Mouse (Mus musculus): ENCODE data around the gene Cabcoco1. TPM values are rescaled to one million over a fixed set of nuclear protein-coding genes. Genes with fewer than 3 reads are reported as not detected.

Cabcoco1 gene
- polyA plus RNA-seq, 1 experiment from 2014 or later = 0.80 TPM

- no peaks in the 10 kb centered on the region for H3K27me3 ChIP-seq (ENCODE audit: control insufficient read depth, insufficient read depth, low read length)
- no peak overlapping the region for H3K4me2 ChIP-seq (replicated peaks; ENCODE audit: low read depth, low read length)
- DNase-seq (ENCODE audit: low spot score) = no peak
- 83% methylated on average over 11 of the region's 11 CpGs for WGBS
- no peak for ATAC-seq (ENCODE audit: low FRiP score)
- H3K4me3 ChIP-seq (ENCODE audit: low read depth, low read length) = no peak overlapping the region
- no peaks in the 10 kb centered on the region for H3K4me1 ChIP-seq (replicated peaks; ENCODE audit: control insufficient read depth, insufficient read depth, low read length)
- H3K36me3 ChIP-seq (ENCODE audit: control insufficient read depth, insufficient read depth, low read length) = no peaks in the 10 kb centered on the region
- no peaks in the 10 kb centered on the region for H3K9me3 ChIP-seq (ENCODE audit: control insufficient read depth, low read length)
- H3K27ac ChIP-seq (ENCODE audit: low read depth, low read length) = no peak overlapping the region
- H3K9ac ChIP-seq (ENCODE audit: low read depth, low read length) = no peak overlapping the region
Measured at GRCm38 (mm10) chr10:68491557-68491956, 50.1 kb downstream of the Cabcoco1 start.

GRCm38 (mm10) chr10:68490781-68491180, 50.9 kb downstream of the Cabcoco1 start:
- H3K27ac ChIP-seq (ENCODE audit: low read depth, low read length) = no peak overlapping the region
- no peaks in the 10 kb centered on the region for H3K36me3 ChIP-seq (ENCODE audit: control insufficient read depth, insufficient read depth, low read length)
- no peaks in the 10 kb centered on the region for H3K27me3 ChIP-seq (ENCODE audit: control insufficient read depth, insufficient read depth, low read length)
- no peaks in the 10 kb centered on the region for H3K9me3 ChIP-seq (ENCODE audit: control insufficient read depth, low read length)
- WGBS = 72% methylated on average over 6 of the region's 6 CpGs
- H3K4me2 ChIP-seq (replicated peaks; ENCODE audit: low read depth, low read length) = no peak overlapping the region
- H3K9ac ChIP-seq (ENCODE audit: low read depth, low read length) = no peak overlapping the region
- no peak overlapping the region for H3K4me3 ChIP-seq (ENCODE audit: low read depth, low read length)
- ATAC-seq (ENCODE audit: low FRiP score) (no peak), DNase-seq (ENCODE audit: low spot score) (no peak)
- H3K4me1 ChIP-seq (replicated peaks; ENCODE audit: control insufficient read depth, insufficient read depth, low read length) = no peaks in the 10 kb centered on the region

- Histone ChIP-seq H3K4me3 (ENCODE audit: low read depth, low read length) (no peak overlapping the region), H3K9ac (ENCODE audit: low read depth, low read length) (no peak overlapping the region), H3K27me3 (ENCODE audit: control insufficient read depth, insufficient read depth, low read length) (no peaks in the 10 kb centered on the region), H3K9me3 (ENCODE audit: control insufficient read depth, low read length) (no peaks in the 10 kb centered on the region), H3K4me2 (replicated peaks; ENCODE audit: low read depth, low read length) (no peak overlapping the region), H3K27ac (ENCODE audit: low read depth, low read length) (no peak overlapping the region), H3K36me3 (ENCODE audit: control insufficient read depth, insufficient read depth, low read length) (no peaks in the 10 kb centered on the region), H3K4me1 (replicated peaks; ENCODE audit: control insufficient read depth, insufficient read depth, low read length) (no peaks in the 10 kb centered on the region)
- DNase-seq (ENCODE audit: low spot score) (no peak), ATAC-seq (ENCODE audit: low FRiP score) (no peak)
- 87% methylated on average over 8 of the region's 8 CpGs for WGBS
Measured at GRCm38 (mm10) chr10:68472799-68473198, 68.9 kb downstream of the Cabcoco1 start.

GRCm38 (mm10) chr10:68465737-68466327, 75.9 kb downstream of the Cabcoco1 start:
- DNase-seq (ENCODE audit: low spot score) (no peak), ATAC-seq (ENCODE audit: low FRiP score) (no peak)
- Histone ChIP-seq H3K9me3 (ENCODE audit: control insufficient read depth, low read length) (no peaks in the 10 kb centered on the region), H3K27ac (ENCODE audit: low read depth, low read length) (no peak overlapping the region), H3K9ac (ENCODE audit: low read depth, low read length) (no peak overlapping the region), H3K4me3 (ENCODE audit: low read depth, low read length) (no peak overlapping the region), H3K4me1 (replicated peaks; ENCODE audit: control insufficient read depth, insufficient read depth, low read length) (no peaks in the 10 kb centered on the region), H3K27me3 (ENCODE audit: control insufficient read depth, insufficient read depth, low read length) (no peaks in the 10 kb centered on the region), H3K4me2 (replicated peaks; ENCODE audit: low read depth, low read length) (no peak overlapping the region), H3K36me3 (ENCODE audit: control insufficient read depth, insufficient read depth, low read length) (no peaks in the 10 kb centered on the region)
- 89% methylated on average over 4 of the region's 4 CpGs for WGBS

- no peaks in the 10 kb centered on the region for H3K36me3 ChIP-seq (ENCODE audit: control insufficient read depth, insufficient read depth, low read length)
- no peak for ATAC-seq (ENCODE audit: low FRiP score)
- WGBS = 36% methylated on average over 7 of the region's 7 CpGs
- H3K4me3 ChIP-seq (ENCODE audit: low read depth, low read length) = no peak overlapping the region
- no peak overlapping the region for H3K9ac ChIP-seq (ENCODE audit: low read depth, low read length)
- H3K27ac ChIP-seq (ENCODE audit: low read depth, low read length) = no peak overlapping the region
- no peak overlapping the region for H3K4me2 ChIP-seq (replicated peaks; ENCODE audit: low read depth, low read length)
- DNase-seq (ENCODE audit: low spot score) = peak; percentile 84
- H3K27me3 ChIP-seq (ENCODE audit: control insufficient read depth, insufficient read depth, low read length) = no peaks in the 10 kb centered on the region
- H3K4me1 ChIP-seq (replicated peaks; ENCODE audit: control insufficient read depth, insufficient read depth, low read length) = no peaks in the 10 kb centered on the region
- no peaks in the 10 kb centered on the region for H3K9me3 ChIP-seq (ENCODE audit: control insufficient read depth, low read length)
Measured at GRCm38 (mm10) chr10:68464943-68465342, 76.8 kb downstream of the Cabcoco1 start.

GRCm38 (mm10) chr10:68459784-68460183, 81.9 kb downstream of the Cabcoco1 start:
- no peak for DNase-seq (ENCODE audit: low spot score)
- 78% methylated on average over 11 of the region's 11 CpGs for WGBS
- Histone ChIP-seq H3K36me3 (ENCODE audit: control insufficient read depth, insufficient read depth, low read length) (no peaks in the 10 kb centered on the region), H3K9me3 (ENCODE audit: control insufficient read depth, low read length) (no peaks in the 10 kb centered on the region), H3K9ac (ENCODE audit: low read depth, low read length) (no peak overlapping the region), H3K27me3 (ENCODE audit: control insufficient read depth, insufficient read depth, low read length) (no peaks in the 10 kb centered on the region), H3K4me1 (replicated peaks; ENCODE audit: control insufficient read depth, insufficient read depth, low read length) (no peaks in the 10 kb centered on the region), H3K27ac (ENCODE audit: low read depth, low read length) (no peak overlapping the region), H3K4me3 (ENCODE audit: low read depth, low read length) (no peak overlapping the region), H3K4me2 (replicated peaks; ENCODE audit: low read depth, low read length) (no peak overlapping the region)
- no peak for ATAC-seq (ENCODE audit: low FRiP score)

- Histone ChIP-seq H3K9ac (ENCODE audit: low read depth, low read length) (no peak overlapping the region), H3K36me3 (ENCODE audit: control insufficient read depth, insufficient read depth, low read length) (no peaks in the 10 kb centered on the region), H3K4me1 (replicated peaks; ENCODE audit: control insufficient read depth, insufficient read depth, low read length) (no peaks in the 10 kb centered on the region), H3K4me2 (replicated peaks; ENCODE audit: low read depth, low read length) (no peak overlapping the region), H3K27me3 (ENCODE audit: control insufficient read depth, insufficient read depth, low read length) (no peaks in the 10 kb centered on the region), H3K4me3 (ENCODE audit: low read depth, low read length) (no peak overlapping the region), H3K9me3 (ENCODE audit: control insufficient read depth, low read length) (no peaks in the 10 kb centered on the region), H3K27ac (ENCODE audit: low read depth, low read length) (no peak overlapping the region)
- 92% methylated on average over 7 of the region's 7 CpGs for WGBS
- DNase-seq (ENCODE audit: low spot score) (no peak), ATAC-seq (ENCODE audit: low FRiP score) (no peak)
Measured at GRCm38 (mm10) chr10:68457019-68457418, 84.7 kb downstream of the Cabcoco1 start.

GRCm38 (mm10) chr10:68454541-68454940, 87.2 kb downstream of the Cabcoco1 start:
- ATAC-seq (ENCODE audit: low FRiP score) = no peak
- no peak overlapping the region for H3K4me2 ChIP-seq (replicated peaks; ENCODE audit: low read depth, low read length)
- no peaks in the 10 kb centered on the region for H3K27me3 ChIP-seq (ENCODE audit: control insufficient read depth, insufficient read depth, low read length)
- no peaks in the 10 kb centered on the region for H3K4me1 ChIP-seq (replicated peaks; ENCODE audit: control insufficient read depth, insufficient read depth, low read length)
- DNase-seq (ENCODE audit: low spot score) = no peak
- no peak overlapping the region for H3K9ac ChIP-seq (ENCODE audit: low read depth, low read length)
- no peak overlapping the region for H3K4me3 ChIP-seq (ENCODE audit: low read depth, low read length)
- no peak overlapping the region for H3K27ac ChIP-seq (ENCODE audit: low read depth, low read length)
- no peaks in the 10 kb centered on the region for H3K36me3 ChIP-seq (ENCODE audit: control insufficient read depth, insufficient read depth, low read length)
- H3K9me3 ChIP-seq (ENCODE audit: control insufficient read depth, low read length) = no peaks in the 10 kb centered on the region

- Histone ChIP-seq H3K4me2 (replicated peaks; ENCODE audit: low read depth, low read length) (no peak overlapping the region), H3K4me3 (ENCODE audit: low read depth, low read length) (no peak overlapping the region), H3K27ac (ENCODE audit: low read depth, low read length) (no peak overlapping the region), H3K27me3 (ENCODE audit: control insufficient read depth, insufficient read depth, low read length) (no peaks in the 10 kb centered on the region), H3K36me3 (ENCODE audit: control insufficient read depth, insufficient read depth, low read length) (no peaks in the 10 kb centered on the region), H3K9ac (ENCODE audit: low read depth, low read length) (no peak overlapping the region), H3K4me1 (replicated peaks; ENCODE audit: control insufficient read depth, insufficient read depth, low read length) (no peaks in the 10 kb centered on the region; the same call in 1 of the 2 replicates), H3K9me3 (ENCODE audit: control insufficient read depth, low read length) (no peaks in the 10 kb centered on the region)
- 70% methylated on average over 5 of the region's 5 CpGs for WGBS
- DNase-seq (ENCODE audit: low spot score) (no peak), ATAC-seq (ENCODE audit: low FRiP score) (no peak)
Measured at GRCm38 (mm10) chr10:68446797-68447125, 94.9 kb downstream of the Cabcoco1 start.

All from hindbrain, embryonic 11.5 days (tissue).